Mouse (Mus musculus) embryonic facial prominence, embryonic 15.5 days (tissue): ENCODE measurements around the gene Pecam1. TPM values are rescaled to one million over a fixed set of nuclear protein-coding genes. Genes with fewer than 3 reads are reported as not detected.
A peak's percentile ranks its signal among the peaks of the same experiment; 100 is the strongest.

Source experiments
- microRNA-seq: library from miRNA; unstranded; fragments of <30 nt; microRNA quantifications from one replicate; pipeline ENCODE4, GENCODE M21; 2016; ENCODE audit warnings: borderline number of aligned reads
- polyA plus RNA-seq: library from polyadenylated mRNA; unstranded; fragments of >200 nt; fragmentation: Nextera tagmentation; extraction: Ambion mirVana; gene quantifications from 2 replicates; pipeline ENCODE4 v1.2.1, GENCODE M21; 2015

Gene Pecam1
- polyA plus RNA-seq, 1 experiment from 2014 or later = 43.7 TPM

Small RNA genes within 50 kb of the gene (microRNA-seq; reads per million reads assigned to microRNA genes)
- gene Gm25994 = not detected
- 8.4 reads per million, percentile 27 among the genes with 10 or more reads in this experiment for gene Mir3064

Other genes starting within 250 kb of the Pecam1 start
- gene Tex2, start 137.2 kb downstream of the Pecam1 start, polyA plus RNA-seq = 11.7 and 11.9 TPM in 2 replicates
- gene Milr1, start 598 bp upstream of the Pecam1 start, polyA plus RNA-seq = 2.6 and 3.0 TPM in 2 replicates
- gene Polg2, start 28.9 kb upstream of the Pecam1 start, polyA plus RNA-seq = 12.7 and 13.8 TPM in 2 replicates
- 297 and 314 TPM in 2 replicates for gene Ddx5, start 38.6 kb upstream of the Pecam1 start, polyA plus RNA-seq
- gene Cep95, start 38.6 kb upstream of the Pecam1 start, polyA plus RNA-seq = 23.1 and 23.6 TPM in 2 replicates
- gene Smurf2, start 170.1 kb upstream of the Pecam1 start, polyA plus RNA-seq = 13.1 and 13.2 TPM in 2 replicates
- 244 and 280 TPM in 2 replicates for gene Kpna2, start 248.9 kb upstream of the Pecam1 start, polyA plus RNA-seq